Mouse (Mus musculus): ENCODE results near the gene Pbld2.

Pbld2 gene

DNA sequence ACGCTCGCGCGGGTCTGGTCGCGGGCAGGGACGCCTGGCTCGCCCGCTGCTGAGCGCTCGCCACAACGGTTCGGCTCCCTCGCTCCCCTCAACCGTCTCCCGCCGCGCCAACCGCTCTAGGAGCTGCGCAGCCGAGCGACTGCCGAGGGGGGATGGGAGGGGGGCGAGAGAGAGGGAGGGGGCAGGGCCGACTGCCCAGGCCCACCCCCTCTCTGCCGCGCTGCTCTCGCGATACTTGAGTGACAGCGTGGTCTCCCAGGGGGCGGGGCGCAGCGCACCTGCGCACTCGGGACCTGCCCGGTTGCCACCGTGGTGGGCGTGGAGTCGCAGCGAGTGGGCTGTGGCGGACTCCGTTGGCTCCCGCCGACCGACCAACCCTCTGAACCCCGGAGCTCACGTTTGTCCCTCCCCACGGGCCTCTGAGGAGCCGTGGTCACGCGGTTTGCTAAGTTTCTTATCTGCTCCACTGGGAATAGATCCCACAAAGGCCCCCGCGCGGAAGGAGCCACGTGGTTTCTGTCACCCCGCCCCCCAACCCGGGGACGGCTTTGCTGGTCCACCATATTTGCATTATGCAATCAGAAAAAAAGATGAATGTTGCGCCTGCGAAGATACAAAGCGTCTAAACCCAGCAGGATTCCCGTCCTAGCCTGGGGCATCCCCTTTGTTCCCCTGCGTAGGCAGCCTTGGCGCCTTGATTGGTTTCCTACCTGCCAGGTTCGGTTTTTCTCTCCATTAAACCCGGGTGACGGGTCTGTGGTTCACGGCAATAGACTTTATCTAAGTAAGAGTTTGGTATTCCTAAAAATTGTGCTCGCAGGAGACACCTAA is at the start of gene Pbld2, which contains the start of gene Hnrnph3:
TSS of gene Pbld2 (plus strand) at position 567 of the 831 bp plus-strand sequence.
TSS of gene Hnrnph3 (minus strand) at position 469 of the 831 bp plus-strand sequence.
- peak; percentile 98 to 99 for DNase-seq

DNA sequence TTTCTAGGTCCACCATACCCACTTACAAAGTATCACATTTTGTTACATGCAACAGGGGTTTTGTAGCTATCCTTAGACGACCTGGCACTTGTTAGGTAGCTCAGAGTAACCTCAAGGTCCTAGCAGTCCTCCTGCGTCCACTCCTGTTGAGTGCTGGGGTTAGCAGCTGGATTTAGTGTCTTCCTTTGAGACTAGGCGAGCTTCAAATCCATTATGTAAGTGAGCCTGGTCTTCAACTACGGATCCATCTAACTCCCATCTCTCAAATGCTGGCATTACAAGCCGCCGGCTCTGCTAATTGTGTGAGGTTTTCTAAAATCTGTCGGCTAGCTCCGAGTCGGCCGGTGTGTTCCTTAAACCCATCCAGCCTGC is 44.5 kb upstream of the Pbld2 start:
- DNase-seq: no peak

GRCm38 (mm10) chr10:62980039-62980954 is 43.8 kb upstream of the Pbld2 start, which contains the start of gene Rufy2:
Rufy2 (plus strand) TSS chr10:62980223.
- DNase-seq: peak; percentile 86 to 90

DNA sequence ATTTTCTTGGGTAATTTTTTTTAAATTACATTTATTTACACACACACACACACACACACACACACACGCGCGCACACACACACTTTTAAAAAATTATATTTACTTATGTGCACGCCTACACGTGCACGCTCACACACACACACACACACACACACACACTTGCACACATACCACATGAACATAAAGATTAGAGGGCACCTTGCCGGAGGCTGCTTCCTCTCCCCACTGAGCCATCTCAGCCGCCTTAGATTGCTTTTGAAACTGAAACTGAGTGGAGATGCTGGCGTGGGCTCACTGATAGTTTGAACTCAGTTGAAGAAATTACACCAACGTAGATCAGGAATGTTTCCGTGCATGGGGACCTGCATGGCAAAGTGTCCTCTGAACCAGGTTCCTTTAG is 40.0 kb upstream of the Pbld2 start:
- no peak for DNase-seq

- peak; percentile 34 to 46 for DNase-seq
Measured at GRCm38 (mm10) chr10:62984495-62984894, 39.6 kb upstream of the Pbld2 start.

DNA sequence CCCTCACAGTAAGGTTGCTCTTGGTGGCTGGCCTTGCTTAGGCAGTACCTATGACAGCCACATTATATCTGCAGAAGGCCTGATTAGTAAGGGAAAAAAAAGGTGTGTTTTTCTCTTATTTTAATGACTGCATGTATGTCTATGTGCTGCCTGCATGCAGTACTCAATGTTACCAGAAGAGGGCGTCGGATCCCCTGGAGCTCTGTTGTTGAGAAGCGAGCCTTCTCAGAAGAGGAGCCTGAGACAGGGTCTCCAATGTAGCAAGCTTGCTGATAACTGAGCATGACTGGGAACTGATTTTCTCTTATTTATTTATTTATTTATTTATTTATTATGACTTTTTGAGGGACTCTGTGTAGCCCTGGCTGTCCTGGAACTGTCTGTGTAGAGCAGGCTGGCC is 36.8 kb upstream of the Pbld2 start:
- peak in 1 of 2 experiments; percentile 41 for DNase-seq

DNA sequence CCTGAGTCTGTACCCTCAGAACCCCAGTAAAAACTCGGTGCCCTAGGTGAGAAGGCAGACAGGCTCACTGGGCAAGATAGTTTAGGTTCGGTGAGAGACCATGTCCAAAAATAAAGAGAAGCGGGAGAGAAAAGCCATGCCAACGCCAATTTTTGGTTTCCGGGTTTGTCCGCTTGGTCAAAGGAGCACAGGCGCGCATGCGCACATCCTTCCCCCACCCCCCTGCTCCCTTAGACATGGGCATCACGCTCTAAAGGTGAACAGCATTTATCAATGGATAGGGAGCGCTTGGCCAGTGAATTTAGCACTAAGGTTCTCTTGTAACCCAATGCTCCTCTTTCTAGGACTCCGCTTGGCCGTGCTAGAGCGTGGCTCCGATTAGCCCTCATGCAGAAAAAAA is 33.5 kb upstream of the Pbld2 start:
- no peak for DNase-seq

- no peak for DNase-seq
Measured at GRCm38 (mm10) chr10:62993991-62994390, 30.1 kb upstream of the Pbld2 start.

GRCm38 (mm10) chr10:63000584-63000983 is 23.5 kb upstream of the Pbld2 start:
- DNase-seq: no peak

- DNase-seq: no peak
Measured at GRCm38 (mm10) chr10:63003252-63003651, 20.9 kb upstream of the Pbld2 start.

- no peak for DNase-seq
Measured at GRCm38 (mm10) chr10:63004556-63004955, 19.6 kb upstream of the Pbld2 start.

DNA sequence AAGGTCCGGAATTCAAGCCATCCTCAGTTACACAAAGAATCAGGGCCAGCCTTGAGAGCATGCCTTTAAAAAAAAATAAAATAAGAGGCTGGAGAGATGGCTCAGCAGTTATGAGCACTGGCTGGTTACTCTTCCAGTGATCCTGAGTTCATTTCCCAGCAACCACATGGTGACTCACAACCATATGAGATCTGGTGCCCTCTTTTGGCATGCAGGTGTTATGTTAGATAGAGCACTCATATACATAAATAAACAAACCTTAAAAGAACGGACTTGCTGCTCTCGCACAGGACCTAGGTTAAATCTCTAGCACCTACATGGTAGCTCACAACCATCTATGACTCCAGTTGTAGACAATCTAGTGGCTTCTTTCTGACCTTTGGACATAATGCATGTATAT is 15.9 kb upstream of the Pbld2 start:
- no peak for DNase-seq

- DNase-seq: no peak
Measured at GRCm38 (mm10) chr10:63010268-63010667, 13.8 kb upstream of the Pbld2 start.

- no peak for DNase-seq
Measured at GRCm38 (mm10) chr10:63011556-63011955, 12.6 kb upstream of the Pbld2 start.

DNA sequence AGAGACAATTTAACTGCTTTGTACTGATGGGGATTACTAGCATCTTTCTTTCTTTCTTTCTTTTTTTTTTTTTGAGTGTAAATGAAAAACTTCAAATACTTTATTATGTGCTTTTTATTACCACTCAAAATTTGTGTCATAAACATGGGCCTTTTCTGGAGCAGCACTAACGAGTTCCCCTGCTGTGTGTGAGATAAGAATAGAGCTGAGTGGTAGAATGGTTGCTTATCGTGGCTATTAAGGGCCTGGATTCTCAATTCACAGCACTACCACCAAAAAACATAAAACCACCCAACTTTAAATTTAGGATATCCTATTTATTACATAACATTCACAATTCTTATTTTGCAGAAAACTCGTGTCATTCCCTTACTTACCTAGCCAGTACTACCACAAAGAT is 10.6 kb upstream of the Pbld2 start:
- no peak for DNase-seq

DNA sequence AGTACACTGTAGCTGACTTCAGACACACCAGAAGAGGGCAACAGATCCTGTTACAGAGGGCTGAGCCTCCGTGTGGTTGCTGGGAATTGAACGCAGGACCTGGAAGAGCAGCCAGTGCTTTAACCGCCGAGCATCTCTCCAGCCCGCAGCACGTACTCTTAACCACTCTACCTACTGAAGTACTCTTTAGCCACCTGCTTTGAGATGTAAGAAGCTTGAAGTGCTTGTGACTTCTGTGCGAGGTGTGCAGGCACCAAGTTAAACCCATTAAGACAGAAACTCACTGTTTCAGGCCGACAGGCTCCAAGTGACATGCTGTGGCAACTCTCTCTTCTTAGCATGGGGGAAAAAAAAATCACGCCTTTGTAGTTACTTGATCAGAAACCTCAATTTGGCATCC is 9.9 kb upstream of the Pbld2 start:
- no peak for DNase-seq

GRCm38 (mm10) chr10:63019304-63019703 is 4.8 kb upstream of the Pbld2 start:
- no peak for DNase-seq

DNA sequence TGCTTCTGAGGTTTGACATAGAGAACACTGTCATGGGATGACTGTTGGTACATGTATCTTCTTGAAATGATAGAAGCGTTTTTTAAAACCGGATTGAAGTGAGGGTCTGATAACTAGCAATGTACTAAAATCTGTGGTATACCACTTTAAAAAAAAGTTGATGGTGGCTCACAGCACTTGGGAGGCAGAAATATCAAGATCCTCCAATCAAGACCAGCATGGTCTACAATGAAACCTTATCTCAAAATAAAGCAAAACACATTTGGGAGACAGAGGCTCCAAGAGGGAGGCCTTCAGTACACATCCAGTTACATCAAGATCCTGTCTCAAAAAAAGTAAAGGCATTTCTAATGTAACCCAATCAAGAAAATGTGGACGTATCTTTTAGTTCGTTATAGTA is 2.4 kb upstream of the Pbld2 start:
- no peak for DNase-seq

DNA sequence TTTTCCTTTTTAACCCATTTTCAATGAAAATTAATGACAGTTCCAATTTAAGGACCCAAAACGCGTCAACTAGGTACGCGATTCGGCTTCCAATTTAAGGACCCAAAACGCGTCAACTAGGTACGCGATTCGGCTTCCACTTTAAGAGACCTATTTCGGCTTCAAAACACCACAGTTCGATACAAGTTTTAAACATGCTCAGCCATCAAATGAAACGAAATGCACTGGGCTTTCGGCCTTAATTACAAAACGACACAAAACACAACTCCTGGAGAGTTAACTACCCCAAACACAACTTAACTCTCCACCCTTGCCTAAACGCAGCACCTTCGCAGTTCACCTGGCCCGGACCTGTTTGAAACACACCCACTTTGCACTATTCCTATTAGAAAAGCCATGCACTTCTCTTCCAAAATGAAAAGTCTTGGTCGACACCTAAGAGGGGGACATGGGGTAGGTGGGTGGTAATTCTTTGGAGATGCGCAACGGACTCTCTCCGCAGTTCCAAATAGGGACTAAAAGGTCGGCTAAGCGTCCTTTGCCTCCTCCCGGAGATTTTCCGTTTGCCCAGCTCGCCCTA is 1.5 kb upstream of the Pbld2 start:
- DNase-seq: no peak

DNA sequence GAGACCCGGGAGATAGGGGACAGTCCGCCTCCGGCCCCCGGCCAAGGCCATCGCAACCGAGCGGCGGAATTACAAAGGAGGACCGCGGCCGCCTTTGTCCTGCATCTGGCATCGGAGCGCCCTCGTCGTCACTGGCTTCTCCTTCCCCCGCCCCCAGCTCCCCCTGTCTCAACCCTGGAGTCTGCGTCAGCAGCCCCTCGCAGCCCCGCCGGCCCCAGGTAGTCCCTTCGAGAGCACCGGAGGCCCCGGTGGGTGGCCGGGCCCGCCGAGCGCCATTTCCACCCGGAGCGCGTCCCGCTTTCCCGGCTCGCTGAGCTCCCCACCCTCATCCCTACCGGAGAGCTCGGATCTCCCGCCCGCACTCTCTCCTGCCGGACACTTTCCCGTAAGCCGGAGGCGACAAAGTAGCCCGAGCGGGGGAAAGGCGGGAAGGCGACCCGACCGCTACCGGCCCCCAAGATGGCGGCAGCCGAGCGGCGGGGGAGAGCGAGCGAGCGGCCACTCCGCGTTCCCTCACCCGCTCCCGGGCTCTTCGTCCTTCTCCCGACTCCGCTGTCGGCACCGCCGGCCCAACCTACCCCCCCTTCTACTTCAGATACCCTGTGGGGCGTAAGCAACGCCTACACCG is 880 bp upstream of the Pbld2 start:
- peak; percentile 70 to 83 for DNase-seq

- peak; percentile 81 to 87 for DNase-seq
Measured at GRCm38 (mm10) chr10:63024580-63024910, 430 bp downstream of the Pbld2 start.

DNA sequence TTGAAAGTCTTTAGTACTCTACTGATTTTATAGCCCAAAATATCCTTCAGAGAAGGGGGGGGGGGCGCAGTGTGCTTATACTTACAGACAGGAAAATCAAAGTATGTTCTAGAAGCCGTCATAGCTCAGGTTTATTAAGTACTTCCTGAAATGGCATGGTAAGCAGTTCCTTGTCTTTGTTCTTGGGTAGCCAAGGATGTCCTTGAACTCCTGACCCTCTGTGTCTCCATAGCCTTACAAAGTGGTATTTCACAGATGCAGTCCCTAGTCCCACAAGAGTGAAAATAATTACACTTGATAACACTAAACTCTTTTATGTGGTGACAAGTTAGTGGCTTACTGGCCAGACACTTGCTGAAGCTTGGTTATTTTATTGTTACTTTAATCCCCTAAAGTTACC is 901 bp downstream of the Pbld2 start:
- DNase-seq: no peak

DNA sequence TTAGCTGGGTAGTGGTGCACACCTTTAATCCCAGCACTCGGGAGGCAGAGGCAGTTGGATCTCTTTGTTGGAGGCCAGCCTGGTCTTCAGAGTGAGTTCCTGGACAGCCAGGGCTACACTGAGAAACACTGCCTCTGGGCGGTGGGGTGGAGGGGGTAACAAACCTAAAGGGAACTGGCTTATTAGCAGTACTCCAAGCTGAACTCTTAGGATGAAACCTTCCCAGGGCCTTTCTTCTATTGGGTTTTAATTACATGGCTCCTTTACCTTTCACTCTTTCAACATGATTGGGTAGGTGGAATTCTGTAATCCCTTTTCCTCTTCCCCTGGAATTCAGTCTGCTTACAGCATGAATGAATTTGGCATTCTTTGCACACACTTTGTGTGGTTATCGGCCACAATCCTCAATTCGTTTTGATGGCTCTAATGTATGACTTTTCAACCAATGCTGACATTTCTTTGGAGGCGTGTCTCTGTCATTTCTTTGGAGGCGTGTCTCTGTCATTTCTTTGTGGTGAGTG is 1.4 kb downstream of the Pbld2 start:
- no peak for DNase-seq

Measured in kidney, postnatal 25 days (tissue).